Mouse (Mus musculus) adrenal gland, postnatal 10 days (tissue): ENCODE measurements around the gene Ldah. TPM values are rescaled to one million over a fixed set of nuclear protein-coding genes. Genes with fewer than 3 reads are reported as not detected.
A peak's percentile ranks its signal among the peaks of the same experiment; 100 is the strongest.

Experiments
- DNase-seq: peaks from one replicate; pipeline ENCODE4 v3.0.0; 2021; ENCODE audit warnings: mixed read lengths
- total RNA-seq, 2 experiments: library from RNA; stranded (reverse); gene quantifications; 2 replicates each; pipeline ENCODE4 v1.2.3; 2021

The Ldah gene
- total RNA-seq, 2 experiments from 2014 or later = 38.2 to 47.9 TPM

GRCm38 (mm10) chr12:8313270-8313771 is 105.4 kb downstream of the Ldah start, which contains the start of gene Hs1bp3:
Gene Hs1bp3 (plus strand): TSS chr12:8313432.
- DNase-seq = peak; percentile 96

- DNase-seq = no peak
Measured at GRCm38 (mm10) chr12:8313773-8314172, 105.9 kb downstream of the Ldah start.

GRCm38 (mm10) chr12:8316541-8316940 is 108.6 kb downstream of the Ldah start:
- DNase-seq = no peak

GRCm38 (mm10) chr12:8320084-8320713 is 112.3 kb downstream of the Ldah start:
- peak; percentile 92 for DNase-seq

- peak; percentile 79 for DNase-seq
Measured at GRCm38 (mm10) chr12:8321506-8321905, 113.6 kb downstream of the Ldah start.

- DNase-seq = no peak
Measured at GRCm38 (mm10) chr12:8324086-8324485, 116.2 kb downstream of the Ldah start.

- DNase-seq = peak; percentile 37
Measured at GRCm38 (mm10) chr12:8325245-8325942, 117.5 kb downstream of the Ldah start.

GRCm38 (mm10) chr12:8325943-8326522 is 118.1 kb downstream of the Ldah start:
- peak; percentile 52 for DNase-seq

- DNase-seq = peak; percentile 96
Measured at GRCm38 (mm10) chr12:8326825-8327674, 119.1 kb downstream of the Ldah start.

- DNase-seq = no peak
Measured at GRCm38 (mm10) chr12:8327675-8328053, 119.8 kb downstream of the Ldah start.

GRCm38 (mm10) chr12:8329236-8329635 is 121.3 kb downstream of the Ldah start:
- DNase-seq = peak; percentile 67

- peak; percentile 55 for DNase-seq
Measured at GRCm38 (mm10) chr12:8331489-8332173, 123.7 kb downstream of the Ldah start.

- no peak for DNase-seq
Measured at GRCm38 (mm10) chr12:8332174-8332542, 124.3 kb downstream of the Ldah start.

- DNase-seq = no peak
Measured at GRCm38 (mm10) chr12:8333617-8334016, 125.7 kb downstream of the Ldah start.

GRCm38 (mm10) chr12:8334261-8334660 is 126.4 kb downstream of the Ldah start:
- peak; percentile 77 for DNase-seq

Other genes starting within 250 kb of the Ldah start
- 100 to 1,000 TPM; 260 to 497 TPM for gene Apob, start 230.5 kb upstream of the Ldah start, total RNA-seq
- under 1 TPM in 1 of 2 experiments, not detected in 1; 0.18 TPM for gene Gdf7, start 93.8 kb downstream of the Ldah start, total RNA-seq
- 10 to 100 TPM; 11.0 to 16.9 TPM for gene Hs1bp3, start 105.3 kb downstream of the Ldah start, total RNA-seq